8 mouse cellular contexts compared by ENCODE assay signal in genomic region chr19:6909507-6910289, GRCm38 (mm10). TPM values are rescaled to one million over a fixed set of nuclear protein-coding genes. Genes with fewer than 3 reads are reported as not detected.
DNase-seq lines count a peak whose midpoint lies in the region; ATAC-seq and TF ChIP-seq lines count a peak whose summit lies in the region.

Gene Trmt112 (plus strand): TSS chr19:6909698.
Gene Prdx5 (minus strand): TSS chr19:6910106.

- DNase-seq in ES-CJ7 (ENCODE audit: low read depth, low spot score), result peak; percentile 95
- peak; percentile 84 for DNase-seq in cerebellum, adult 11 months
- DNase-seq in heart, postnatal 25 days (ENCODE audit: low spot score), result peak; percentile 85
- DNase-seq in layer of hippocampus, adult 18-20 months (ENCODE audit: low spot score in 2 of 2), result peak; percentile 92 to 96
- peak; percentile 83 for DNase-seq in lung, adult 2 months
- peak; percentile 90 to 92 for DNase-seq in thymus, adult 18-20 months

- no peaks in the 10 kb centered on the region for H3K27me3 ChIP-seq in forebrain, embryonic 15.5 days

- peaks cover 39% of the 10 kb centered on the region for H3K36me3 ChIP-seq in forebrain, embryonic 15.5 days

- TF ChIP-seq CTCF in lung, adult 2 months (IDR thresholded peaks at IDR 0.05; ENCODE audit: insufficient read depth, low read length), result no peak

- peaks cover 26% of the 10 kb centered on the region for H3K4me1 ChIP-seq in forebrain, embryonic 15.5 days
- peaks cover 4% of the 10 kb centered on the region for H3K4me1 ChIP-seq in lung, adult 2 months (ENCODE audit: control insufficient read depth, insufficient read depth, low read length)

- intact Hi-C loops in heart, postnatal 25 days (cut with DNase I), result loop anchor here (5.0 kb wide), 1 partner anchor 67 kb away; the partner anchor contains the start of gene Rps6ka4

- peak; percentile 93 for ATAC-seq in forebrain, embryonic 15.5 days (replicated peaks)
- peak; percentile 74 for ATAC-seq in neutrophil, adult 5-6 weeks (ENCODE audit: extremely low read depth, insufficient number of reproducible peaks, low FRiP score, poor library complexity, severe bottlenecking)

- H3K9ac ChIP-seq in forebrain, embryonic 15.5 days (replicated peaks), result peak within 1 kb of the TSS; percentile 69

- H3K27ac ChIP-seq in forebrain, embryonic 15.5 days (replicated peaks), result peak within 1 kb of the TSS; percentile 97

- peak within 1 kb of the TSS; percentile 73 for H3K4me2 ChIP-seq in forebrain, embryonic 15.5 days (replicated peaks)

- under 1% methylated on average over 65 of the region's 65 CpGs for WGBS in forebrain, embryonic 15.5 days
- WGBS in lung, adult 2 months, result under 1% methylated on average over 65 of the region's 65 CpGs

- peak within 1 kb of the TSS; percentile 60 for H3K4me3 ChIP-seq in forebrain, embryonic 15.5 days
- H3K4me3 ChIP-seq in lung, adult 2 months (replicated peaks; ENCODE audit: extremely low read depth, low read depth, low read length), result peak within 1 kb of the TSS; percentile 95

- peak; percentile 86 for TF ChIP-seq POLR2A in lung, adult 2 months (IDR thresholded peaks at IDR 0.05; ENCODE audit: borderline replicate concordance, extremely low read depth, low read depth, low read length)

- H3K9me3 ChIP-seq in forebrain, embryonic 15.5 days, result no peaks in the 10 kb centered on the region

RNA-seq across cellular contexts. Expression of gene Trmt112, which starts in this region (rescaled TPM):
- 116 and 125 TPM in 2 replicates for polyA plus RNA-seq in forebrain, embryonic 15.5 days (2015; fragmentation: Nextera tagmentation; extraction: Ambion mirVana)
- 10 to 100 TPM; 29.2 to 32.6 TPM for total RNA-seq in heart, postnatal 25 days (2021)
- total RNA-seq in layer of hippocampus, adult 18-20 months (2021), result 10 to 100 TPM; 43.1 to 53.9 TPM
- polyA plus RNA-seq in lung, adult 2 months (2012; rRNA removed), result 115 and 120 TPM in 2 replicates
- total RNA-seq in neutrophil, adult 5-6 weeks (2017), result 103 and 125 TPM in 2 replicates

RNA-seq across cellular contexts. Expression of gene Prdx5, which starts in this region (rescaled TPM):
- polyA plus RNA-seq in forebrain, embryonic 15.5 days (2015; fragmentation: Nextera tagmentation; extraction: Ambion mirVana), result 231 and 241 TPM in 2 replicates
- 100 to 1,000 TPM; 722 to 748 TPM for total RNA-seq in heart, postnatal 25 days (2021)
- total RNA-seq in layer of hippocampus, adult 18-20 months (2021), result 100 to 1,000 TPM; 383 to 385 TPM
- polyA plus RNA-seq in lung, adult 2 months (2012; rRNA removed), result 110 and 148 TPM in 2 replicates
- total RNA-seq in neutrophil, adult 5-6 weeks (2017), result 693 and 750 TPM in 2 replicates

Comparison
In these comparisons a context has a peak if more than half of its experiments do, and no peak if none do; other contexts are left out.
1. Peak in every context shown above with its lines: DNase-seq, ATAC-seq, H3K4me3 ChIP-seq and H3K27ac ChIP-seq.